Mouse (Mus musculus): Measurements from ENCODE around the gene Vax2.

The Vax2 gene

GRCm38 (mm10) chr6:83762344-83762743 lies 51.3 kb downstream of the Vax2 start, which contains the start of gene Ankrd53:
Gene Ankrd53 (plus strand): TSS chr6:83762644.
- no peak for DNase-seq (ENCODE audit: low read depth in 2 of 2, low spot score in 2 of 2)

GRCm38 (mm10) chr6:83762880-83763431 lies 51.9 kb downstream of the Vax2 start:
- DNase-seq (ENCODE audit: low read depth in 2 of 2, low spot score in 2 of 2) = peak in 1 of 2 experiments; percentile 26

- DNase-seq (ENCODE audit: low read depth in 2 of 2, low spot score in 2 of 2) = no peak
Observed at GRCm38 (mm10) chr6:83766982-83767381, 55.9 kb downstream of the Vax2 start.

DNA sequence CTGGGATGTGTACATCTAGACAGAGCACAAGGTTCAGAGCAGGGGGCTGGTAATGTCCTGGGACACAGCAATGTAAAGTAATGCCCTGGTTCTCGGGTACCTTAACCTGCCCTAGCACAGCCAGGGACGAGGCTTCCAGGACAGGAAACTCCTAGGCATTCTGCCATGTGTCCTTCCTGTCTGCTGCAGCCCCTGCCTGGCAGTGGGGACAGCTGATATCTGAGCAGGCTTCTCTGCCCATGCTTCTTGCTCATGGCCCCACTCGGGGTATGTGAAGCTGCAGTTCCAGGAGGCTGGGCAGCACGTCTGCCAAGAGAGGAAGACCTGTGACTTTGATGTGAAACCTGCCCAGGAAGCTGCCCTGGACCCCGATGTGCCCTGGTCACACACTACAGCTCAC lies 57.4 kb downstream of the Vax2 start:
- no peak for DNase-seq (ENCODE audit: low read depth in 2 of 2, low spot score in 2 of 2)

- DNase-seq (ENCODE audit: low read depth in 2 of 2, low spot score in 2 of 2) = no peak
Observed at GRCm38 (mm10) chr6:83774126-83774525, 63.1 kb downstream of the Vax2 start.

GRCm38 (mm10) chr6:83774781-83775563 lies 63.9 kb downstream of the Vax2 start:
- no peak for DNase-seq (ENCODE audit: low read depth in 2 of 2, low spot score in 2 of 2)

GRCm38 (mm10) chr6:83775638-83776293 lies 64.7 kb downstream of the Vax2 start, which contains the start of gene Tex261:
Gene Tex261 (minus strand): TSS chr6:83775813.
- peak; percentile 85 to 86 for DNase-seq (ENCODE audit: low read depth in 2 of 2, low spot score in 2 of 2)

GRCm38 (mm10) chr6:83778306-83778705 lies 67.2 kb downstream of the Vax2 start:
- no peak for DNase-seq (ENCODE audit: low read depth in 2 of 2, low spot score in 2 of 2)

- peak; percentile 49 to 64 for DNase-seq (ENCODE audit: low read depth in 2 of 2, low spot score in 2 of 2)
Observed at GRCm38 (mm10) chr6:83779026-83779425, 68.0 kb downstream of the Vax2 start.

- DNase-seq (ENCODE audit: low read depth in 2 of 2, low spot score in 2 of 2) = no peak
Observed at GRCm38 (mm10) chr6:83786426-83786825, 75.4 kb downstream of the Vax2 start.

Data from CD8-positive naive resting alpha-beta T cell, adult 2 months (primary cell).